In genomic region chr4:54945603-54946445, GRCm38 (mm10) we compare ENCODE assay signal across 8 mouse cellular contexts. TPM values are rescaled to one million over a fixed set of nuclear protein-coding genes. Genes with fewer than 3 reads are reported as not detected.
DNase-seq lines count a peak whose midpoint lies in the region; ATAC-seq and TF ChIP-seq lines count a peak whose summit lies in the region.

No protein-coding gene starts in this region.

- no peaks in the 10 kb centered on the region for H3K9me3 ChIP-seq in ES-Bruce4 (replicated peaks; ENCODE audit: control insufficient read depth, insufficient read depth, low read length, poor library complexity, severe bottlenecking)
- H3K9me3 ChIP-seq in hindbrain, postnatal 0 days (ENCODE audit: low read length): no peaks in the 10 kb centered on the region
- H3K9me3 ChIP-seq in midbrain, embryonic 12.5 days: no peaks in the 10 kb centered on the region

- TF ChIP-seq POLR2A in ES-Bruce4 (IDR thresholded peaks at IDR 0.05; ENCODE audit: insufficient read depth, low read length): no peak
- TF ChIP-seq POLR2A in embryonic fibroblast, embryonic 13.5 days (IDR thresholded peaks at IDR 0.05; ENCODE audit: low read depth, low read length): peak; percentile 41

- H3K36me3 ChIP-seq in ES-Bruce4 (ENCODE audit: control insufficient read depth, insufficient read depth, low read length, poor library complexity, severe bottlenecking): no peaks in the 10 kb centered on the region; the same call in none of the 2 replicates
- no peaks in the 10 kb centered on the region for H3K36me3 ChIP-seq in hindbrain, postnatal 0 days (ENCODE audit: insufficient read depth, low read length)
- no peaks in the 10 kb centered on the region for H3K36me3 ChIP-seq in midbrain, embryonic 12.5 days

- peak overlapping the region; percentile 91 for H3K27ac ChIP-seq in ES-Bruce4 (ENCODE audit: insufficient read depth, low read length)
- H3K27ac ChIP-seq in embryonic fibroblast, embryonic 13.5 days (ENCODE audit: insufficient read depth, low read length): peak overlapping the region; percentile 85
- peak overlapping the region; percentile 82 for H3K27ac ChIP-seq in hindbrain, postnatal 0 days
- H3K27ac ChIP-seq in midbrain, embryonic 12.5 days (replicated peaks): peak overlapping the region; percentile 98

- H3K4me2 ChIP-seq in hindbrain, postnatal 0 days (ENCODE audit: low read depth, low read length): peak overlapping the region; percentile 76
- H3K4me2 ChIP-seq in midbrain, embryonic 12.5 days (replicated peaks): peak overlapping the region; percentile 80

- no peaks in the 10 kb centered on the region for H3K4me1 ChIP-seq in ES-Bruce4 (ENCODE audit: control insufficient read depth, insufficient read depth, low read length)
- H3K4me1 ChIP-seq in embryonic fibroblast, embryonic 13.5 days (ENCODE audit: control insufficient read depth, insufficient read depth, low read length): no peaks in the 10 kb centered on the region; the same call in 1 of the 2 replicates
- H3K4me1 ChIP-seq in hindbrain, postnatal 0 days (ENCODE audit: insufficient read depth, low read length): peaks cover 8% of the 10 kb centered on the region; the same call in 1 of the 2 replicates
- peaks cover 18% of the 10 kb centered on the region for H3K4me1 ChIP-seq in midbrain, embryonic 12.5 days

- DNase-seq in adrenal gland, adult 2 months: peak; percentile 61
- no peak for DNase-seq in adrenal gland, postnatal 25 days
- peak; percentile 63 for DNase-seq in hindbrain, postnatal 0 days (ENCODE audit: low spot score)
- DNase-seq in c-Kit-positive CD71-positive TER-119-positive erythroid progenitor cells, embryonic 14.5 days (ENCODE audit: low spot score): no peak
- no peak for DNase-seq in cerebellum, adult 8-10 months

- no peaks in the 10 kb centered on the region for H3K27me3 ChIP-seq in ES-Bruce4 (ENCODE audit: control insufficient read depth, insufficient read depth, low read length, poor library complexity, severe bottlenecking)
- no peaks in the 10 kb centered on the region for H3K27me3 ChIP-seq in hindbrain, postnatal 0 days (ENCODE audit: insufficient read depth, low read length)
- no peaks in the 10 kb centered on the region for H3K27me3 ChIP-seq in midbrain, embryonic 12.5 days

- 0 out of 2 replicates have a peak, but pooled peaks have one; percentile 56 for TF ChIP-seq EP300 in ES-Bruce4 (IDR thresholded peaks at IDR 0.05; ENCODE audit: insufficient read depth, low read depth, low read length)

- H3K4me3 ChIP-seq in ES-Bruce4 (ENCODE audit: low read depth, low read length): peak overlapping the region; percentile 93
- peak overlapping the region; percentile 83 for H3K4me3 ChIP-seq in embryonic fibroblast, embryonic 13.5 days (ENCODE audit: insufficient read depth, low read length)
- H3K4me3 ChIP-seq in hindbrain, postnatal 0 days (ENCODE audit: low read length): peak overlapping the region; percentile 79
- H3K4me3 ChIP-seq in midbrain, embryonic 12.5 days: peak overlapping the region; percentile 86

- ATAC-seq in hindbrain, postnatal 0 days: no peak
- peak; percentile 34 for ATAC-seq in midbrain, embryonic 12.5 days (ENCODE audit: low FRiP score, low read depth)

- peak overlapping the region; percentile 89 for H3K9ac ChIP-seq in ES-Bruce4 (ENCODE audit: low read depth, poor library complexity, severe bottlenecking)
- peak overlapping the region; percentile 85 for H3K9ac ChIP-seq in hindbrain, postnatal 0 days (replicated peaks; ENCODE audit: low read length)
- peak overlapping the region; percentile 98 for H3K9ac ChIP-seq in midbrain, embryonic 12.5 days (replicated peaks)

- TF ChIP-seq CTCF in ES-Bruce4 (IDR thresholded peaks at IDR 0.05; ENCODE audit: low read depth, low read length): no peak
- TF ChIP-seq CTCF in embryonic fibroblast, embryonic 13.5 days (IDR thresholded peaks at IDR 0.05; ENCODE audit: borderline replicate concordance, insufficient read depth, low read length): no peak
- TF ChIP-seq CTCF in hindbrain, postnatal 0 days (IDR thresholded peaks at IDR 0.05; ENCODE audit: low read depth): peak; percentile 9; the same call in 1 of the 2 replicates

- under 1% methylated on average over 36 of the region's 36 CpGs for WGBS in hindbrain, postnatal 0 days
- under 1% methylated on average over 36 of the region's 36 CpGs for WGBS in midbrain, embryonic 12.5 days

RNA-seq across cellular contexts. Expression of gene Zfp462, which starts 1.0 kb away (rescaled TPM):
- total RNA-seq in adrenal gland, adult 2 months (2021): 10 to 100 TPM; 36.5 to 41.1 TPM
- 11.5 and 13.7 TPM in 2 replicates for polyA plus RNA-seq in adrenal gland, adult 2 months (2012; rRNA removed)
- 45.3 and 51.6 TPM in 2 replicates for total RNA-seq in adrenal gland, postnatal 25 days (2021)
- 124 and 134 TPM in 2 replicates for polyA plus RNA-seq in ES-Bruce4 (2011; ENCODE audit: insufficient read depth, insufficient read length, low read depth, missing spikeins)
- polyA plus RNA-seq in embryonic fibroblast, embryonic 13.5 days (2011; ENCODE audit: insufficient read length, low read depth, missing spikeins): 23.7 and 28.9 TPM in 2 replicates
- total RNA-seq in hindbrain, postnatal 0 days (2014; rRNA removed): 39.4 and 76.7 TPM in 2 replicates
- polyA plus RNA-seq in hindbrain, postnatal 0 days (2015; fragmentation: Nextera tagmentation; extraction: Ambion mirVana): 5.5 and 6.5 TPM in 2 replicates
- 20.2 and 23.6 TPM in 2 replicates for polyA plus RNA-seq in midbrain, embryonic 12.5 days (2016; fragmentation: Nextera tagmentation; extraction: Ambion mirVana)

Comparison
In these comparisons a context has a peak if more than half of its experiments do, and no peak if none do; other contexts are left out.
1. DNase-seq: peak in adrenal gland, adult 2 months (single experiment) and hindbrain, postnatal 0 days (single experiment); none in adrenal gland, postnatal 25 days (single experiment), c-Kit-positive CD71-positive TER-119-positive erythroid progenitor cells, embryonic 14.5 days (single experiment) and cerebellum, adult 8-10 months (single experiment).
2. Peak in every context shown above with its lines, with median percentiles within 50 percentile points of each other: H3K27ac ChIP-seq, H3K4me3 ChIP-seq and H3K9ac ChIP-seq.